Mouse (Mus musculus) ZHBTc4 (cell line): ENCODE results near the gene Vamp2.
"Not testable (repeated sequence)": the region's sequence is repeated elsewhere in the genome, so short reads cannot be mapped to it uniquely, and the experiment has no call there.

Experiments used
- DNase-seq: peaks from one replicate; pipeline ENCODE4 v3.0.0-alpha.2; 2011; ENCODE audit warnings: low read depth, low spot score

Vamp2 gene

DNA sequence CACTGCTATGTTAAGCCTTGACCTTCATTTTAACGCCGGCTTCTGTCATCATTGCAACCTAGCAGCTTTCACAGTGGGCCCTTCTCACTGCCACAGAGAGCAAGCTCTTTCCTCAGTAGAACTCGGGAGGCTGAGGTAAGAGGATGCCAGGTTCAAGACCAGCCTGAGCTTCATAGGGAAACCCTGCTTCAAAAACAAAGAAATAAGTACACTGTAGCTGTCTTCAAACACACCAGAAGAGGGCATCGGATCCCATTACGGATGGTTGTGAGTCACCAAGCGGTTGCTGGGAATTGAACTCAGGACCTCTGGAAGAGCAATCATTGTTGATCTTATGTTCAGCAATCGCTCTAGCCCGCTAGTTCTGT lies 7.5 kb upstream of the Vamp2 start:
- peak; percentile 60 for DNase-seq

DNA sequence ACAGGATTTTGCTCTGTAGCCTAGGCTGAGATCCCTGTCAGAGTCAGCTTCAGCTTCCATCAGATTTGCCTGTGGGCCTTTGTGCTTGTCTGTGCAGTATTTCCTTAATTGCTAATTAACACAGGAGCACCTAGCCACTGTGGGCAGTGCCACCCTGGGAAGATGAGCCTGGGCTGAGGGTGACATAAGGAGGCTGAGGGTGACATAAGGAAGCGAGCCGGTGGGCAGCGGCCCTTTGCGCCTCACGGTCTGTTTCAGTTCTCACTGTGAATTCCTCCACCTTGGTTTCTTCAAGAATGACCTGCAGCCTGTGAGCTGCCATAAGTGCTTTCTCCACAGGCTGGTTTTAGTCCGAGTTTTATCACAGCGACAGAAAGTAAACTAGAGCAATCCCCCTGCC lies 6.7 kb upstream of the Vamp2 start:
- no peak for DNase-seq

DNA sequence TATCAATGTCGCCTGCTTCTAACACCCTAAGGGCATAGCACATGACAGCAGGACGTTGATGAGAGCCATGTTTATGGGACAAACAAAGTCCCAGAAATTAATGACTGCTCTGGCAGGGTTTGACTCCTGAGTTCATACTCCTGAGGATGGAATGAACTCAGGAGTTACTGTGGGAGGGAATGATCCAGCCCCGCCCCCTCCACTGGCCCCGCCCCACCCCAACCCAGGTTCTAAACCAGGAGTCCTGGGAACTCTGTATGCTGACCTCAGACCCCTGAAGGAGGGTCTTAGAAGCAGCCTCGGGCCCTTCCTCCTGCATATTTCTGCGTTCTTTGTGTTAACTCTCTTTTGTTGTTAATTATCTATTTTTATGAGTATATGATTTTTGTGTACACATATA lies 2.7 kb upstream of the Vamp2 start:
- peak; percentile 56 for DNase-seq

GRCm38 (mm10) chr11:69086390-69086789 lies 1.9 kb upstream of the Vamp2 start:
- peak; percentile 35 for DNase-seq

DNA sequence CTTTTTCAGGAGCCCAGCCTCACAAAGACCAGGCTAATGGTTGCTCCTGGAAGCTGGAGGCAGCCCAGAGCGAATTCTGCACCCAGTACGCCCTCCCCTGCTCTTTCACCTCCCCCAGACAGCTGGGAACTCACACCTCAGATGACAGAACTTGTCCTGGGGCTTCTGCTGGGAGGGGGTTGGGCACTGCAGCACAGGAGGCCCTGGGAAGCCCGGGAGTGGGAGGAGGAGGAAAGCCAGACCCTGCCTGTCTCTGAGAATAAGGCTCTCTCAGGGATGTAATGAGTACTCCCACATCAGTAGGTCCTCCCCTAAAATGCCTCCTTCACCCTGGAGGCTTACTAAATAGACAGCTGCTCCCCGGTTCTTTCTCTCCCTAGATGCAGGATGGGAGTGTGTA lies 1.2 kb upstream of the Vamp2 start:
- DNase-seq, result peak; percentile 38

DNA sequence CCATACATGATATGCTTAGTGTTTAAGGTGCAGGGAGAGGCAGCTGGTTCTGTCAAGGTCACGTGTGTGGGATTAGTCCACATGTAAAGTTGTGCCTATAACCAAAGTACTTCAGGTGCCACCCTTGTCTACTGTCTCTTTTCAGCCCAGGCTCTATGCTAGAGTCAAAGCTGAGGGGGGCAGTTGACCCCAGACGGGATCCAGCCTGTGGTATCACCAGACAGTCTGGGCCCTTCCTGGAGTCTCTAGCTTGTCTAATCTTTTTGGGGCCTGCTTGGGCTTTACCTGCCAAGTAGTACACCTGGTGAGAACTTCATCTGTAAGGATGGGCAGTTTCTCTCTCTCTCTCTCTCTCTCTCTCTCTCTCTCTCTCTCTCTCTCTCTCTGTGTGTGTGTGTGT lies 693 bp upstream of the Vamp2 start:
- no peak for DNase-seq

- DNase-seq, result no peak
Observed at GRCm38 (mm10) chr11:69088856-69089615, 746 bp downstream of the Vamp2 start.

DNA sequence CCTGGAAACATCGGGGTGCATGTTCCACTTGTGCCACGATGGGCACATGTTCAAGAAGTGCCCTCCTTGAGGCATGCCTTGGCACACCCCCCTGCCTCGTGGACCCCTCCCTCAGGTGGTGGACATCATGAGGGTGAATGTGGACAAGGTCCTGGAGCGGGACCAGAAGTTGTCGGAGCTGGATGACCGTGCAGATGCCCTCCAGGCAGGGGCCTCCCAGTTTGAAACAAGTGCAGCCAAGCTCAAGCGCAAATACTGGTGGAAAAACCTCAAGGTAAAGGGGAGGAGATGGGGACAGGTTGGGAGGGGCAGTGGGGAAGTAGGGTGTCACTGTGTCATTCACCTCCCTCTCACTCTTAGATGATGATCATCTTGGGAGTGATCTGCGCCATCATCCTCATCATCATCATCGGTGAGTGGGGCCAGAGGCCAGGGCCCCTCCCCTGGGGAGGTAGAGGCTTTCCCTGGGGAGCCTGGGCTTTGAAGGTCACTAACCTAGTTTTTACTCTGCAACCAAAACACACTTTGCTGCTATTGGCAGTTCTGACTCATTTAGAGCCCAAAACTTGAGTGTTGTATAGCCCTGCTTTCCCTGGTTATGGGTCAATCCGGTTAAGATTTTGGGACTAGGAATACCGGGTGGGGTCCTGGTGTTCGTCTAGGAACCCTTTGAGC lies 1.5 kb downstream of the Vamp2 start:
- DNase-seq, result no peak

- no peak for DNase-seq
Observed at GRCm38 (mm10) chr11:69090367-69090766, 2.1 kb downstream of the Vamp2 start.

DNA sequence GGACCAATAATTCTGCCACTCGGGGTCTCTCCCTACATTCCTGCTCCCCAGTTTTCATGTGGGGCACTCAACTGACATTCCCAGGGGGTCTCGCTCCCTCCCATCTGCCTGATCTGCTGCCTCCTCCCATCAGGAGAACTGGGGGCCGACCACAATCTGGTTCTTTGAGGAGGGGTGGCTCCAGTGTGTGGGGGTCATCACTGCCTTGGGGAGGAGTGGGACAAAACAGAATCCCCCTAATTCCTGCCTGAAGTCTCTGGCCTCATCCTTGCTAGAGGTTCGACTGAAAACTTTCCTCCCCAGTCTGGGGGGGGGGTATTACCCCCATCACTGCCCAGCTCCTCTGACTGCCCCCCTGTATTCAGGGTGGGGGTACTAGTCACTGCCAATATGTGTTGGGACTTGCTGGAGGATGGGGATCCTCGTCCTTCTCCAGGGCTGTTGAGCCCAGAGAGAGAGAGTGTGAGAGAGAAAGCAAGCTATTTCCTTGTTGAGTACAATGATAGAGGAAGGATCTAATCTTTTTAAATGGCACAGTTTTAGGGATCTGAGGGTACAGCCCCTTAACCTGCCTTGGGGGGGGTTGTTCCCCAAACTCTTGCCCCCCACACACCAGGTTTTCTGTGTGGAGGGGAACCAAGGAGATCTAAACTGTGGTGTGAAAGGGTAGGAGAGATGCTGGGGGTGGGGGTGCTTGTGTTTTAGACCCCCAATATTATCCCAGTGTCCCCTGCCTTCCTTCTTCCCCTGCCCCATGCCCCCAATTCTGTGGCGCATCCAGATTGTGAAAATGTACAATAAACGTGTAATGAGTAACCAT lies 3.5 kb downstream of the Vamp2 start:
- DNase-seq, result no peak

DNA sequence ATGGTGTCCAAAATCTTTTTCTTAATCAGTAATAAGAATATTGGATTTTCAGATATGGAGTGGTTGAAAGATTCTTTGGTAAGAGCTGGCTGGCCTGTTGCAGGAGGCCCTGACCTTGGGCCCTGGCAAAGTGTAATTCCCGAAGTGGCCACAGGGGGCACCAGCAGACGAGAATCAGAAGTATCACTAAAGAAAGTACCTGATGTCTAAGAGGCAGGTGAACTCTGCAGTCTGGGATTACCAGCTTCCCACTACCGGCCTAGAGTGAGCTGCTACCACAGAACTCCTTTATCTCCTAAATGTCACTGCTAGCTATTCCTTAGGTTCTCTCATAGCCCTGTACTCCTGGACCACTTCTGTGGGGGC lies 4.1 kb downstream of the Vamp2 start:
- DNase-seq, result peak; percentile 84

GRCm38 (mm10) chr11:69092871-69093270 lies 4.6 kb downstream of the Vamp2 start:
- DNase-seq, result peak; percentile 57

GRCm38 (mm10) chr11:69093856-69094255 lies 5.6 kb downstream of the Vamp2 start:
- not testable (repeated sequence) for DNase-seq

GRCm38 (mm10) chr11:69094697-69095429 lies 6.6 kb downstream of the Vamp2 start, which contains the start of gene Per1:
Gene Per1 (plus strand): TSS chr11:69095217.
- DNase-seq, result peak; percentile 100

- no peak for DNase-seq
Observed at GRCm38 (mm10) chr11:69095511-69096231, 7.4 kb downstream of the Vamp2 start.

GRCm38 (mm10) chr11:69096360-69096986 lies 8.2 kb downstream of the Vamp2 start:
- no peak for DNase-seq

DNA sequence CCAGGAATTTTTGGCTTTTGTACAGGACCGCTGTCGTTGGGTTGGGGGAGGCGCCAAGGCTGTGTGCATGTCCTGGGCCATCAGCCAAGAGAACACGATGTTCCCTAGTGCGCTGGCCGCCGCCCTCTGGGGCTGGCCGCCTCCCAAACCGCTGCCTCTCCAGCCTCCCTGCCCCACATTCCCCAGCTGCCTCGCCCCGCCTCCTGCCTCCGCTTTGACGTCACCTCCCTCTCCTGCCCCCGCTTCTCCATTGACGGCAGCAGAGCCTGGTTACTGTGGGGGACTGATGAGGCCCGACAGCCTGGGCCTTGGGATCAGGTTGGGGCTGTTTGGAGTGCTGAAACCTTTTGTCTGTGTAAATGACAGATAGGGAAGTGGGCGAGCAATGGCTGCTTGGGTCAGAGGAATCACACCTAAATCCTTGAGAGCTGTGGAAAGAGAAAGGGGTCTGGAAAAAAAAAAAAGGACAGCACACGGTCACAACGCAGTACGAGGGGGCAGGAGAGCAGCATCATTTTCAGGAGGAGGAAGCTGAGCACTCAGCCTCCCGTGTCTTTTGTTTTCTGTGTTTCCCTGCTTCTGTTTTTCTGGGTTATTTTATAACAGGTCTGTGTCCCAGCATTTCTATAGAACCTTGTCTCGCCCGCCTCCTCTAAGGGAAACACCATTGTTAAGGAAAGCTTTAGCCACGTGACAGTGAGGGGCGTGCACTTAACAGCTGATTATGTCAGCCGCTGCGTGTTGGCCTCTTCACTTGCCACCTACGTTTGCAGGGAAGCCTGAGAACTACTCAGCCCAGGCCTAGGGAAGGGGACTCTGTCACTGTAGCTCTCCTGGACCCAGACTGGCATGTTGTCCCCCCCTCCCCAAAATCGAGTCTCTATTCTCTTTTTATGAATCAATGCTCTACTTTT lies 9.0 kb downstream of the Vamp2 start:
- peak; percentile 91 for DNase-seq

GRCm38 (mm10) chr11:69098039-69098761 lies 9.9 kb downstream of the Vamp2 start:
- DNase-seq, result no peak

- peak; percentile 96 for DNase-seq
Observed at GRCm38 (mm10) chr11:69098762-69099091, 10.4 kb downstream of the Vamp2 start.
